Mouse (Mus musculus): ENCODE data around the gene Smcr8. TPM values are rescaled to one million over a fixed set of nuclear protein-coding genes. Genes with fewer than 3 reads are reported as not detected.

Gene Smcr8
- 6.5 and 6.6 TPM in 2 replicates for polyA plus RNA-seq (2015; fragmentation: Nextera tagmentation; extraction: Ambion mirVana)

DNA sequence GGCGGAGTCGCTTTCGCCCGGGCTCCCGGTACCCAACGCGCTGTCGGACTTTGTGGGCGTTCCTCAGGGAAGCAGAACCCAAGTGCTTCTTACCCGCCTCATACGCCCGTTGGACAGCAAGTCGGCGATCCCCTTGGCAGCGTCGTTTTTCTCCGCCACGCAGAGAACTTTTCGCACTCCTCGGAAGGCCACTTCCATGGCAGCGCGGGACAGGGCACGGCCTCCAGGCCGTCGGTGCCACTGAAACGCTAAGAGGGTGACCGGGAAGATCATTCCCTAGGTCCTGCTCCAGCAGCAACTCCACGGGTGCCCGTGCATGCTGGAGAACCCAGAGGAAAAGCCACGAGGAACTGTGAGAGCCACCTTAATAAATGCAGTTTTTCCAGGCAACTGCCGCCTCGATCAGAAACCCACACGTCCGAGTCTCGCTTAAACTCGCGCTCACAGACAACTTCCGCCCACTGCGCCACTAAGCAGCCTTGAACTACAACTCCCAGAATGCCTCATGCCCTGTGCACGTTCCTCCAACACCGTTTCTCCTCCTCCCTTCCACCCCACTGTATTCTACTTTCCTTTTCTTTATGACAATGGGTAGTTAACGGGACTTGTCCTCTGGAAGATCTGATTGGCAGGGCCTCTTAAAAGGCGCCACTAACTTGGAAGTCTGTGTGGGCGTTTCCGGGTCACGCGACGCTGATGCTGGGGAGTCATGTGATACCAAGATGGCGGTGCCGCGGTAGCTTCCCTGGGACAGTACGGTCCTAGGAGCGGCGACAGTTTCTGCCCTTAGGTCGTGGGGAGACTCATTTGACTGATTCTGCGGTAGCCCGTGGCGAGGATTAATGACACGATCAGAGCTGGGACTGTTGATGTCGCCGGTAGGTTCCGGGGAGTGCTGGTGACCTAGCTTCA is at the start of gene Smcr8, which contains the start of gene Top3a:
TSS of gene Smcr8 (plus strand) at position 696 of the 912 bp plus-strand sequence.
TSS of gene Top3a (minus strand) at position 537 of the 912 bp plus-strand sequence.
- Histone ChIP-seq H3K4me1 (replicated peaks) (peaks cover 52% of the 10 kb centered on the region), H3K4me3 (replicated peaks) (peak within 1 kb of the TSS; percentile 64), H3K9ac (peak within 1 kb of the TSS; percentile 80), H3K36me3 (peaks cover 12% of the 10 kb centered on the region; the same call in 1 of the 2 replicates), H3K9me3 (no peaks in the 10 kb centered on the region), H3K27me3 (replicated peaks) (no peaks in the 10 kb centered on the region), H3K27ac (peak within 1 kb of the TSS; percentile 76), H3K4me2 (replicated peaks) (peak within 1 kb of the TSS; percentile 81)
- ATAC-seq: peak; percentile 98
- under 1% methylated on average over 62 of the region's 62 CpGs for WGBS

GRCm38 (mm10) chr11:60728260-60728761 is 49.0 kb upstream of the Smcr8 start, which contains the start of gene Mief2:
Gene Mief2, plus strand, starts transcription at chr11:60728398.
- Histone ChIP-seq H3K36me3 (peaks cover 23% of the 10 kb centered on the region; the same call in 1 of the 2 replicates), H3K9ac (peak within 1 kb of the TSS; percentile 90)
- peak; percentile 93 for ATAC-seq

DNA sequence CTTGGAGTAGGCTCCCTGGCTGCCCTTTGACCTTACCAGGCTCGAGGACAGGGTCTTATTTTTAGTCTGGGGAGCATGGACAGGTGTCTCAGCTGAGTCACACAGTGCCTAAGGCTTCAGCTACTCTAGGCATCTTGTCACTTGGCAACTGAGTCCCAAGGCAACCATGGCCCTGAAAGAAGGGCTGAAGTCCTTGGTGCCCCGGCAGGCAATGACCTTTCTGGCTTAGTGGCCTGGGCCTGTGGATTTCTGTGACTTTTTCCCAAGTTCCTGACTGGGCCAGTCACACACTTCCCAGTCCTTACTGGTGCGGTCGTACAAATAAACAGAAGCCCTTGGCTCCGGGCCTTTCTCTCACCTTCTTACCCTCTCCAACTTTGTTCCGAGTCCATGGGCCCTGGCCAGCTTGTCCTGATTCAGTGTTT is 48.1 kb upstream of the Smcr8 start:
- no peak overlapping the region for H3K4me3 ChIP-seq (replicated peaks)
- no peak overlapping the region for H3K27ac ChIP-seq
- no peak for ATAC-seq
- peak overlapping the region; percentile 63; the same call in 1 of the 2 replicates for H3K9ac ChIP-seq
- no peaks in the 10 kb centered on the region for H3K9me3 ChIP-seq
- H3K27me3 ChIP-seq (replicated peaks): no peaks in the 10 kb centered on the region
- H3K36me3 ChIP-seq: peaks cover 16% of the 10 kb centered on the region; the same call in 1 of the 2 replicates
- peaks cover 21% of the 10 kb centered on the region for H3K4me1 ChIP-seq (replicated peaks)
- peak overlapping the region; percentile 78 for H3K4me2 ChIP-seq (replicated peaks)
- 72% methylated on average over 6 of the region's 6 CpGs for WGBS

More at GRCm38 (mm10) chr11:60728260-60728761, 49.0 kb upstream of the Smcr8 start, which contains the start of gene Mief2:
- Histone ChIP-seq H3K4me2 (replicated peaks) (peak within 1 kb of the TSS; percentile 78), H3K9me3 (no peaks in the 10 kb centered on the region), H3K4me3 (replicated peaks) (peak within 1 kb of the TSS; percentile 87), H3K27ac (peak within 1 kb of the TSS; percentile 91), H3K27me3 (replicated peaks) (no peaks in the 10 kb centered on the region), H3K4me1 (replicated peaks) (peaks cover 21% of the 10 kb centered on the region)
- WGBS: under 1% methylated on average over 44 of the region's 44 CpGs

GRCm38 (mm10) chr11:60730169-60730568 is 47.2 kb upstream of the Smcr8 start:
- peaks cover 21% of the 10 kb centered on the region for H3K4me1 ChIP-seq (replicated peaks)
- no peak overlapping the region for H3K9ac ChIP-seq
- H3K36me3 ChIP-seq: peaks cover 12% of the 10 kb centered on the region; the same call in 1 of the 2 replicates
- WGBS: 82% methylated on average over 9 of the region's 9 CpGs
- no peak overlapping the region for H3K4me3 ChIP-seq (replicated peaks)
- H3K27me3 ChIP-seq (replicated peaks): no peaks in the 10 kb centered on the region
- no peak for ATAC-seq
- no peak overlapping the region for H3K4me2 ChIP-seq (replicated peaks)
- no peak overlapping the region for H3K27ac ChIP-seq
- H3K9me3 ChIP-seq: no peaks in the 10 kb centered on the region

DNA sequence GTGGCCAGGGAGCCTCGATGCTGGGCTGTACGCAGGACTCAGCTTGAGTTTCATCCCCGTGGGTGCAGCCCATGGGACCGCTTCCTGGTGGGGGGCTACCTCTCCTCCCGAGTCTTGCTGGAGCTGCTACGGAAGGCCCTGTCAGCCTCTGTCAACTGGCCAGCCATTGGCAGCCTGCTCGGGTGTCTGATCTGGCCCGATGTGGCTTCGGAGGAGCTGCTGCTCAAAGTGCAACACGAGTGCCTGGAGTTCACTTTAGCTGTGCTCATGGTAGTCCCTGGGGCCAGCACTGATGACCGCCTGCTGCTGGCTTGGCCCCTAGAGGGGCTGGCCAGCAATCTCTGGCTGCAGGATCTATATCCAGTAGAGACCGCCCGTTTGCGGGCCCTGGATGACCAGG is 46.1 kb upstream of the Smcr8 start:
- 85% methylated on average over 14 of the region's 14 CpGs for WGBS
- Histone ChIP-seq H3K27ac (no peak overlapping the region), H3K36me3 (peaks cover 12% of the 10 kb centered on the region; the same call in 1 of the 2 replicates), H3K4me3 (replicated peaks) (no peak overlapping the region), H3K4me2 (replicated peaks) (no peak overlapping the region), H3K4me1 (replicated peaks) (peaks cover 20% of the 10 kb centered on the region), H3K9ac (no peak overlapping the region), H3K9me3 (no peaks in the 10 kb centered on the region), H3K27me3 (replicated peaks) (no peaks in the 10 kb centered on the region)
- no peak for ATAC-seq

DNA sequence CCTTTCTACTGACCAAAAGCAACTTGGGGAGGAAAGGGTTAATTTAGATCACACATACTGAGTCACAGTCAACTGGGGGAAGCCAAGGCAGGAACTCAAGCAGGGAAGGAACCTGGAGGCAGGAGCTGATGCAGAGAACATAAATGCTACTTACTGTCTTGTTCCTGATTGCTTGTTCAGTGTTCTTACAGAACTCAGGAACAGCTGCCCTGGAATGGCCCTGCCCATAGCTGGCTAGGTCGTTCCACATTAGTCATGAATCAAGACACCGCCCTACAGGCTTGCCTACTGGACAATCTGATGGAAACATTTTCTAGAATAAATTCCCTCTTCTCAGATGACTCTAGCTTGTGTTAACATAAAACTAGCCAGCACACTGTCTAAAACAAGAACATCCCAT is 43.1 kb upstream of the Smcr8 start:
- no peak for ATAC-seq
- Histone ChIP-seq H3K27ac (no peak overlapping the region), H3K9ac (no peak overlapping the region), H3K4me3 (replicated peaks) (no peak overlapping the region), H3K9me3 (no peaks in the 10 kb centered on the region), H3K36me3 (peaks cover 14% of the 10 kb centered on the region; the same call in 1 of the 2 replicates), H3K27me3 (replicated peaks) (no peaks in the 10 kb centered on the region), H3K4me1 (replicated peaks) (peaks cover 4% of the 10 kb centered on the region), H3K4me2 (replicated peaks) (no peak overlapping the region)
- WGBS: 75% methylated on average over 2 of the region's 2 CpGs

- no peak overlapping the region for H3K4me3 ChIP-seq (replicated peaks)
Observed at GRCm38 (mm10) chr11:60735191-60735590, 42.1 kb upstream of the Smcr8 start.

DNA sequence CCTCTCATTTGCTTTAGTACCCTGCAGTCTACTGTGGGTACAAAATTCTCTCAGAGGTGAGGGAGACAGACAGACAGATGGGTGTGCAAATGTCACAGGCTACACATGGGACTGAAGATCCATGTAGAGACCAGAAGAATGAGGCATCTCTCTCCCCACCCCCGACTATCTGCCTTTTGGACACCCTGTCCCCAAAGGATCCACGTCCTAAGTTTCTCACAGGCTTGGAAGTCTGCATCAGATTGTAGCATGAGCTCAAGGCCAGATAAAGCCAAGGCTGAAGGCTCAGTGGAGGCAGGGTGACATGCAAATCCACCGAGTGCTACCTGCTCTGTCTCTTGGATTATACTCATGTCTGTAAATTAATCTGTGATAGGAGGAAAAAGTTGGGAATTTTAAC is 40.8 kb upstream of the Smcr8 start:
- no peaks in the 10 kb centered on the region for H3K9me3 ChIP-seq
- H3K4me2 ChIP-seq (replicated peaks): no peak overlapping the region
- peaks cover 8% of the 10 kb centered on the region; the same call in 1 of the 2 replicates for H3K36me3 ChIP-seq
- no peak overlapping the region for H3K27ac ChIP-seq
- H3K27me3 ChIP-seq (replicated peaks): no peaks in the 10 kb centered on the region
- 81% methylated on average over 3 of the region's 3 CpGs for WGBS
- H3K4me1 ChIP-seq (replicated peaks): no peaks in the 10 kb centered on the region
- no peak overlapping the region for H3K4me3 ChIP-seq (replicated peaks)
- H3K9ac ChIP-seq: no peak overlapping the region
- no peak for ATAC-seq

More at GRCm38 (mm10) chr11:60735191-60735590, 42.1 kb upstream of the Smcr8 start:
- Histone ChIP-seq H3K27ac (no peak overlapping the region), H3K4me2 (replicated peaks) (no peak overlapping the region), H3K36me3 (peaks cover 14% of the 10 kb centered on the region; the same call in 1 of the 2 replicates), H3K4me1 (replicated peaks) (no peaks in the 10 kb centered on the region), H3K9ac (no peak overlapping the region), H3K27me3 (replicated peaks) (no peaks in the 10 kb centered on the region), H3K9me3 (no peaks in the 10 kb centered on the region)
- ATAC-seq: no peak
- 67% methylated on average over 5 of the region's 5 CpGs for WGBS

DNA sequence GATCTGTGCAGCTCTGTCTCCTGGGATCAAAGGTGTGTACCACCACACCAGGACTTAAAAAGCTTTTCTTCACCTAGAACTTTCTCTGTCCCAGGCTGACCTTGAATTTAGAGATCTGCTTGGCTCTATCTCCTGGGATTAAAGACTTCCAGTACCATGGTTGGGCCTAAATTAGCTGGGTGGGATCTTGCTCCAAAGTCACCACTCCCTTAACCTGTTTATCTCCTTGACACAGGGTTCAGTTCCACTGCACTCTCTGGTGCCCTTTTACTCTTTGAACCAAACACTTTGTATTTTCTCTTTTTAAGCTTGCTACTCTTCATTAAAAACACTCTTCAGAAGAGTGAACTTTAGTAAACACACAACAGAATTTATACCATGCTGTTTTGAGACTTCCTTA is 39.9 kb upstream of the Smcr8 start:
- no peak overlapping the region for H3K27ac ChIP-seq
- H3K4me1 ChIP-seq (replicated peaks): no peaks in the 10 kb centered on the region
- no peaks in the 10 kb centered on the region for H3K27me3 ChIP-seq (replicated peaks)
- ATAC-seq: no peak
- no peak overlapping the region for H3K9ac ChIP-seq
- peaks cover 16% of the 10 kb centered on the region for H3K36me3 ChIP-seq
- H3K4me3 ChIP-seq (replicated peaks): no peak overlapping the region
- no peaks in the 10 kb centered on the region for H3K9me3 ChIP-seq
- no peak overlapping the region for H3K4me2 ChIP-seq (replicated peaks)

DNA sequence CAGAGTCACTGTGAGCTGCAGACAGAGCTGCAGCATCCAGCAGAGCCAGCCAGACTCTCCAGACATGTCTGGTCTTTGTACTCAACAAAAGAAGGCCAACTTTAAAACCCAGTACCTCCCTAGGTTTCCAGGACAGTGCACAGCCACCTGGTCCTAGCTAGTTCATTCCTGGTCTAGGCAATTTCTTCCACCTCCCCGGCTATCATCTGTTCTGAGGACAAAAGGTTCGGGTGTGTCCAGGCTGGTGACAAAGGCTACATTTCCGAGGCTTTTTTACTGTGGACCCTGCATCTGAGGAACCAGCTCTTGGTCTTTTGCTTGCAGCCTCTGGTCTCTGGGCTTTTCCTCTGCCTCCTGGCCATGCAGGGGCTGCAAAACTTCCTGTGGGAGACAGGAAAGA is 37.0 kb upstream of the Smcr8 start:
- Histone ChIP-seq H3K9ac (no peak overlapping the region), H3K27me3 (replicated peaks) (no peaks in the 10 kb centered on the region), H3K36me3 (peaks cover 26% of the 10 kb centered on the region; the same call in 1 of the 2 replicates), H3K4me1 (replicated peaks) (no peaks in the 10 kb centered on the region), H3K27ac (no peak overlapping the region), H3K4me2 (replicated peaks) (no peak overlapping the region), H3K4me3 (replicated peaks) (no peak overlapping the region), H3K9me3 (no peaks in the 10 kb centered on the region)
- ATAC-seq: no peak
- WGBS: 81% methylated on average over 3 of the region's 3 CpGs

DNA sequence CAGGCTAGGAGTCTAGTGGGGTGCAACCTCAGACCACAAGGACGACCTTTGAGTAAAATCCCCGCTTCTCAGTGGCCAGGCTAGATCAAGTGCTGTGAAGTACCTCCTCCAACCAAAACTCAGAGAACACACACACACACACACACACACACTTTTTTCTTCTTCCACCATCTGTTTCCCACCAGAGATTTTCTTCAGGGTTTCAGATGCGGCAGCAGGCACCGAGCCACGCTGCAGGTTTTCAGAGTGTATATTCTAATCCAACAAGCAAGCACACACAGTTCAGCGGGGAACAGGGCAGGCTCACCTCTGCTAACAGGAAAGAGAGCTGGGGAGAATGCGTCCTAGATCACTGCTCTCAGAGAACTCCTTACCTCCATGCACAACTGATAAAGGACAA is 21.8 kb upstream of the Smcr8 start:
- Histone ChIP-seq H3K4me1 (replicated peaks) (no peaks in the 10 kb centered on the region), H3K4me2 (replicated peaks) (no peak overlapping the region), H3K27me3 (replicated peaks) (no peaks in the 10 kb centered on the region), H3K27ac (no peak overlapping the region), H3K9ac (no peak overlapping the region), H3K36me3 (peaks cover 26% of the 10 kb centered on the region), H3K4me3 (replicated peaks) (no peak overlapping the region), H3K9me3 (no peaks in the 10 kb centered on the region)
- no peak for ATAC-seq
- WGBS: 87% methylated on average over 7 of the region's 7 CpGs

DNA sequence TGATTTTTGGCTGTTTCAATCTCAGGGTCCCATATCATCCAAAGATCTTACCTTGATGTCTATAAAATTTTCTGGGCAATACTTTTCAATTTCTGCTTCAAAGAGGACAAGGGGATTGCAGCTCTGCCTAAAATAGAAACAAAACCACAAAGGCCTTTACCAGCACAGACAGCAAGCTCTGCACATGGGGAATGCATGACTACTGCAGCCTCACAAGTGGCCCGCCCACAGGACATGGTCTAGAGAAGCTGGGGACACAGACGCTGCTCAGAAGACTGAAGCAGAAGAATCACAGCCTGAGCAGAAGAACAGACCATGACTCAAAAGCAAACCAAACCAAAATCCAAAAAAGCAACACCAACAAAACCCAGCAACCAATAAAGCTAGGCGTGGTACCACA is 15.6 kb upstream of the Smcr8 start:
- H3K27ac ChIP-seq: no peak overlapping the region
- H3K36me3 ChIP-seq: peaks cover 12% of the 10 kb centered on the region; the same call in 1 of the 2 replicates
- ATAC-seq: no peak
- H3K4me1 ChIP-seq (replicated peaks): no peaks in the 10 kb centered on the region
- no peak overlapping the region for H3K4me3 ChIP-seq (replicated peaks)
- no peaks in the 10 kb centered on the region for H3K27me3 ChIP-seq (replicated peaks)
- no peak overlapping the region for H3K4me2 ChIP-seq (replicated peaks)
- H3K9ac ChIP-seq: no peak overlapping the region
- 90% methylated on average over 3 of the region's 3 CpGs for WGBS
- H3K9me3 ChIP-seq: no peaks in the 10 kb centered on the region

Measured in intestine, embryonic 15.5 days (tissue).